Mouse (Mus musculus): ENCODE results near the gene Gm43517.

The Gm43517 gene

GRCm38 (mm10) chr12:49384295-49384875, 589 bp upstream of the Gm43517 start:
- DNase-seq (ENCODE audit: extremely low read depth, insufficient read length, low spot score): no peak

GRCm38 (mm10) chr12:49385631-49385990, 637 bp downstream of the Gm43517 start:
- DNase-seq (ENCODE audit: extremely low read depth, insufficient read length, low spot score): no peak

- DNase-seq (ENCODE audit: extremely low read depth, insufficient read length, low spot score): no peak
These were observed 1.3 kb downstream of the Gm43517 start for GRCm38 (mm10) chr12:49386081-49386805.

DNA sequence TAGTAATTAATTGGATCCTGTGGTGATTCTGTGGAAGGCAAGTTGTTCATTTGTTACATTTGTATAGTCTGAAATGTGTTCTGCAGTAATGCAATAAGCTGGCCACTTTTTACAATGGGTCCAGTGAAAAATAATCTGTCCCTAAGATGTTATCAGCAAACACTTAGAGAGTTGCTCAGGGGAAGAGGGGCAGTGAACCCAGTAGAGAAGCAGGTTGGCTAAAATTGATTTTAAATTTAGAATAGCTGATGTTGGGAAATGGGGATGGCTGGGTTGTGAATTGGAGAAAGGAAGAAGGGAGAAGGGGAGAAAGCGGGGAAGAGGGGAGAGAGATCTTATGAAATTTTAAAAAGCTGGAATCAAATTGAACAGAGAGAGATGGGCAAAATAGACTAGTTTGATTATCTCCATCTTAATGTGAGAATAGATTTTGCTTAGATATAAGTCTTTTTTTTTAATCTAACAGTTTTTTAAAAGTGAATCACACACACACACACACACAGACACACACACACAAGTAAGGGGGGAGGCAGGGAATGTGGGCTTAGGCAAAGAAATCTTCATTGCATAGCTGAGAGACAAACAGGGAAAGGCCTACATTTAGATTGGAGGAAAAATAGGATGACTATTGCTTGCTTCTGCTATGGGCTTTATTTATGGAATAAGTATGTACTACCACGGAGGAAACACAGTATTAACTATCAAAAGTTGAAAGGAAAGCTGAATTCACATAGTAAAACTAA, 3.1 kb downstream of the Gm43517 start:
- DNase-seq (ENCODE audit: extremely low read depth, insufficient read length, low spot score): no peak

GRCm38 (mm10) chr12:49389666-49390065, 4.7 kb downstream of the Gm43517 start:
- DNase-seq (ENCODE audit: extremely low read depth, insufficient read length, low spot score): no peak

DNA sequence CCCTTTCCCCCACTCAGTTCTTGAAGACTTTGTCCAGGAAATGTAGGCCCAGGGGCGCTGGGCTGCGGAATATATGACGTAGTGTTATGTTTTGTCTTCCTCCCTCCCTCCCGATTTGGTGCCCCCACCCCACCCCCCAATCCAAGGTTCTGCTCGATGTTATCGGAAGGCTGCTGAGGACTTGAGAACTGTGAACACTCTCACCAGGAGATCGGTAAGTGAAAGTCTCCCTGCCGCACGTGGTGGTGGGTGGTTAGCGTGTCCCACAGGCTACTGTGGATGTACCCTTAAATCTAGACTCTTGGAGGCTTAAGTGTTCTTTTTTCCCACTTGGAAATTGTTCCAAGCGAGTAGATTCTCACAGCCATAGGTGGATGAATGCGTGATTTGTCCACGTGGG, 5.3 kb downstream of the Gm43517 start:
- no peak for DNase-seq (ENCODE audit: extremely low read depth, insufficient read length, low spot score)

DNA sequence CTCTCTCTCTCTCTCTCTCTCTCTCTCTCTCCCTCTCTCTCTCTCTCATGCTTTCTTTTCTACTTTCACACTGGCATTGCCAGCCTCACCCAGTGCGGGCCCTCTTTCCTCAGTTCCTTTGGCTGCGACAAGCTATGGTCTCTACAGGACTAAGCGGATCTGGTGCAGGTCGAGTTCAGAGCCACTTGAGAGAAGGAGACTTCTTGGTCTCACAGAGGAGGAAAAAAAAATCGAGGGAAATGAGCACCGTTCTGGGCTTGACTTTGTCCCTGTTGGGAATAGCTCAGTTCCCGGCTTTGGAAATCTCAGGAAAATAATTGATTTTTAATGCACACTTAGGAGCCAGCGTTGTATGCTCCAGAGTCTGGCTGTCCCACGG, 5.9 kb downstream of the Gm43517 start:
- DNase-seq (ENCODE audit: extremely low read depth, insufficient read length, low spot score): no peak

DNA sequence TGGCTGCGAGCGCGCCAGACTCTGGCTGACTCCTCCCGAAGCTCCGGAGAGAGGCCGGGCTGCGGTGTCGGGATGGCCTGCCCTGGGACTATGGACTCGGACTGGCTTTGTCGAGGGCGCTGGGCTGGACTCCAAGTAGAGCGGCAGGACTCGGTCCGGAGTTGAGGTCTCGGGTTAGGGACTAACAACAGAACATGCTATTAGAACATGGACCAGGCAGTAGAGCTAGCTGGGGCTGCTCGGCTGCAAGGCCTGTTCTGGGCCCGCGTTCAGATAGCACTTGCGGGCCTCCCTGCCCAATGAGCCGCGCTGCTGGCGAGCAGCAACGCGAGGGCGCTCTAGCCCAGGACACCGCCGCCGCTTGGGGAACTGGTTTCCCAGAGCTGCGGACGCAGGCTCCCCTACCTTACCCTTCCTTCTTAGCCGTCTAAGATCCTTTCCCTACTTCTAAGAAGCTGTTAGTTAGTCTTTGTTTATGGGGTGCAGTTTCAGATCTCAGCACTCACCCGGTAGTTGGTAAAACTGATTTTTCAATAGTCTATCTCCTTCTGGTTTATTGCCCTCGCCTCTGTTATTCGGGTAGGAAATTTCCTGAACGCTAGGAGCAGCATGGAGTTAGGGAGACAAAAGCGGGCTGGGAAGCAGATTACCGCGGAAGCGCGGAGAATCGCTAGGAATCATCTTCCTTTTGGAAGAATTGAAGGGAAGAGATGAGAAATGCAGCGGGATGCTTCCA, 6.5 kb downstream of the Gm43517 start:
- DNase-seq (ENCODE audit: extremely low read depth, insufficient read length, low spot score): no peak

DNA sequence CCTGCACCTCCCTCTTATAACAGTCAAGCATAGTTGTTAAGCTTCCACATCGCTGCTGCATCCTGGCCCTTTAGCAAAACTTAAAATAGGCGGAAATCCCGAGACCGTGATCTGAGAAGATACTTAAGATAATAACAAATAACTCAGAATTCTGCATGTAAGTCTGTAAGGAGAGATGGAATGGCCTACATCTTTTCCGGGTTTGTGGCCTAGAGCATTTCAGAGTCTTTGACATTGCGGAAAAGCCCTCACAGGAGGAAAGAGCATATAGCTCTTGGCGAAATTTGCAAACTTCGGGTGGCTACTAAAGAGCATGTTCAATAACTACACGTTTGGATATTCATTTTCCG, 7.0 kb downstream of the Gm43517 start:
- no peak for DNase-seq (ENCODE audit: extremely low read depth, insufficient read length, low spot score)

DNA sequence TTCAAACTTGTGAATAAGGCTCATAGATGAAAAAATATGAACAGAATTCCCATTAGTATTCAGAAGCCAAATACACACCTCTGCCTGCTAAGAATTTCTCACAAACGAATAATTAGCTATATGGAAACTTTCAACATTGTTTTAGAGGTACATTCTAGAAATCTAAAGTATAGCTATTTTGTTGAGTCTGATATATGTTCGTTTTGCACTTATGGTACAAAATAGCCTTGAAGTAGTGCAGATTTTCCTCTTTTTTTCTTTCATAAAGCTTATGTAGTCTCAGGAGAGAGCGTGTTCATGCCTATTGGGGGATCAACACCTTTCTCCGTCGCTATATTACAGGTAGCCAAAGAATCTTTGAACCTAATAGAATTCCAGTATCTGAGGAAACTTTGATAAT, 7.9 kb downstream of the Gm43517 start:
- no peak for DNase-seq (ENCODE audit: extremely low read depth, insufficient read length, low spot score)

DNA sequence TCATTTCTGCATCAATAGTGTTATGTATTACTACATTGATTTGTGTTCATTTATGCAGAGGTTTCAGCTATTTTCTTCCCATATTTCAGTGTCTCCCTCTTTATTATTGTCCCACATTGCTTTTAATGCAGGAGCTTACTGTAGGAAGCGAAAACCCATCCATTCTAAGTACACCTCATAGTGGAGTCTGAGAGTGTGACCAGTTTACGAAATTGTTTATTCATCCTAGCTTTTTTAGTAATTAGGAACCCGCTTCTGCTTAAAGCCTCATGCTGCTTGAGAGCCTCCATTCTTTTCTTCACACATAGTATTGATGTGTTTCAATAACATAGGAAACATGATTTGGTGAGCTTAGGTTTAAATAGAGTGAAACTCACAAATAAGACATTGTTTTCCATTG, 8.7 kb downstream of the Gm43517 start:
- DNase-seq (ENCODE audit: extremely low read depth, insufficient read length, low spot score): no peak

DNA sequence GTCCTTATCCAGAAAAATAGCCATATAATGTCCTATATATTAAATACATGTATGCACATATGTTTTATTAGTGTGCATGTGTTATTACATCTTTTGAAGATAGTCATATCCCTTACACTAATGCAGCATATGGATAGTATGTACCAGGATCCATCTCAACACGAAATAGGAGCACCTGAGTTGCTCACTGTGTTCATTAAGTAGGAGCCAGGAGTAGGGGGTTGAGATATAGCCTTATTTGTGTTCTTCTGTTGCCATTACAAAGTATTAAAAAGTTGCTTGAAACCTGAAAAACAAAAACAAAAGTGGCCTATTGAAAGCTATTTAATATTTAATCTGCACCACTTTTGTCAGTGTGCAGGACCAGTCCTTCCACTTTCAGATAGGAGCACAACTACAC, 9.2 kb downstream of the Gm43517 start:
- no peak for DNase-seq (ENCODE audit: extremely low read depth, insufficient read length, low spot score)

DNA sequence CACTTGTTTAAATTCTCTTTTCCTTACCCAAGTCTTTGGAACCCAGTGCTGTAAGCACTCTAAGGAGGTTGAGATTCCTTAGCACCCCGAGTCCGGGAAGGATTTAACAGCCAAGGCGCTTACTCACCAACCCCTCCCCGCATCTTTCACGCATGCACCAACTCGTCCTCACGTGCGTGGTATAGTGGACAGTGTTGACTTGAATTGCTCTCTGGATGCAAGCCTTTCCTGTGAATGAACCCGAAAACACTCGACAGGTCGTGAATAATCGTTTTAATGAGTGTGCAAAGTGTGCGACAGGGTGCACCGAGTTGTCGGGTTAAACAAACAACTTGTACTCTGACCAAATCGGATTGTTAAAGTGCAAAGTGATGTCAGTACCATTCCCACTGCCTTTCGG, 9.9 kb downstream of the Gm43517 start:
- no peak for DNase-seq (ENCODE audit: extremely low read depth, insufficient read length, low spot score)

DNA sequence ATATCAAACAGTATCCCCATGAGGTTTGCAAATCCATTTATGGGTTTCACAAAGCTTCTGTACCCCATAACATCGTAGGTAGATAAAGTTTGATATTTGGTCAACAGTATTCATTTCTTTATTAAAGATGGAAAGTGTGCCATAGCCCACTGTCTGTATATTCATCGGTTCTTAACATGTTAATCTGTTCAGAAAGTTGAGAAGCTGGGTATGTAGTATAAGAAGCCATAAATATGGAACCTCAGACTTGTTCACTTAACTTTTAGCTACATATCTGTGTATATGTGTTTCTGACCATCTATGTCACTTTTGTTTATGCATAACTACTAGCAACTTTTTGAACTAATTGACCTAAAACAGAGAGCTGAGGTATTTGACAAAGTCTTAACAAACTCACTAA, 11.0 kb downstream of the Gm43517 start:
- no peak for DNase-seq (ENCODE audit: extremely low read depth, insufficient read length, low spot score)

DNA sequence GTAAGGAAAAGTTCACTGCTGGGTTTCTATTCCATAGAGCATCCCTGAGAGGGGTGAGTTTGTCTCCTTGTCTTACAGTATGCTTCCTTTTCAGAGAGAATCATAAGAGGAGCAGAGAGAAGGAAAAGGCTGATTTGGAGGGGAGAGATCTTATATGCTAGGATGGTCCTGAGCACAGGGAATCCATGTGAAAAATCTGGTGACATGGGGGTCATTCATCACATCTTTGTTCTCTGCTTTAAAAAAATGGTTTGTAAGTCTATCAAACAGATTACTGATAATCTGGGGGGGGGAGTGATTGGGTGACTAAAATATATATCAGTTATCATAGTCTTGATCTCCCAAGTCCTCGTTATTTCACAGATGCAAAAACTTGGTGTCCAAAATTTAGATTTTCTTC, 11.8 kb downstream of the Gm43517 start:
- DNase-seq (ENCODE audit: extremely low read depth, insufficient read length, low spot score): no peak

- DNase-seq (ENCODE audit: extremely low read depth, insufficient read length, low spot score): no peak
These were observed 12.6 kb downstream of the Gm43517 start for GRCm38 (mm10) chr12:49397443-49398162.

- DNase-seq (ENCODE audit: extremely low read depth, insufficient read length, low spot score): no peak
These were observed 13.2 kb downstream of the Gm43517 start for GRCm38 (mm10) chr12:49398163-49398540.

DNA sequence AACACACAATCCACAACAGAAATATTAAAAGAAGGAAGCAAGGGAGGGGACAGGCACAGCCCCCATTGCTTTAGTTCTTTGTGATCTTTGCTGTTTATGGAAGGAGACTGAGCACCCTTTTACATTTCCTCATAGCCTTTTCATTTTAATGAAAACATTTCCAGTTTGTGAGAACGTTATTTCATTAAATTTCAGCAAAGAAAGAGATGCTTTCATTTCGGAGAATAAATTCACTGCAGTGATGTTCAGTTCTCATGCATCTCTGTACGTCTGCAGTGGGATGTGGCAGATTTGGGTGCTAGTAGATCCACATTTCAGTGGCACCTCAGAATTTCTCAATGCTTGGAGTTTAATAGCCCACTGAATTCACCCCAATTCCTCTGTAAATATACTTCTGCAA, 13.7 kb downstream of the Gm43517 start:
- no peak for DNase-seq (ENCODE audit: extremely low read depth, insufficient read length, low spot score)

DNA sequence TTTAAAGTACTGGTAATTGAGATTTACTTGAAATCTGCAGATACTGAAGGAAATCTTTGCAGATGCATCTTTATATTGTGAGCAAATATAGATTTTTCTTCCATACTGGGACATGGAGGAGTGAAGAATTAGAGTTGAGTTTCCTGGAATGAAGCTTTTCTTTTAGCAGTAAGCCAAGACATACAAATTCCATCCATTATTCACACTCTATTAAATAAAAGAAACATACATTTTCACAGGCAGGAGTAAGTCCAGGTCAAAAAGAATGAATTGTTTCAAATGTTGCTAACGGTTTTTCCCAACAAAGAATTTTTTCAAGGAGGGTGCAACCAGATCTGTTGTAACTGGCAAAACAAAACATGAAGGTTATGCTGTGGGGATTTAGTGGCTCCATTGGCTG, 14.6 kb downstream of the Gm43517 start:
- no peak for DNase-seq (ENCODE audit: extremely low read depth, insufficient read length, low spot score)

- no peak for DNase-seq (ENCODE audit: extremely low read depth, insufficient read length, low spot score)
These were observed 15.3 kb downstream of the Gm43517 start for GRCm38 (mm10) chr12:49400036-49400852.

Measured in 3134 (cell line).